In the genomic region with DNA sequence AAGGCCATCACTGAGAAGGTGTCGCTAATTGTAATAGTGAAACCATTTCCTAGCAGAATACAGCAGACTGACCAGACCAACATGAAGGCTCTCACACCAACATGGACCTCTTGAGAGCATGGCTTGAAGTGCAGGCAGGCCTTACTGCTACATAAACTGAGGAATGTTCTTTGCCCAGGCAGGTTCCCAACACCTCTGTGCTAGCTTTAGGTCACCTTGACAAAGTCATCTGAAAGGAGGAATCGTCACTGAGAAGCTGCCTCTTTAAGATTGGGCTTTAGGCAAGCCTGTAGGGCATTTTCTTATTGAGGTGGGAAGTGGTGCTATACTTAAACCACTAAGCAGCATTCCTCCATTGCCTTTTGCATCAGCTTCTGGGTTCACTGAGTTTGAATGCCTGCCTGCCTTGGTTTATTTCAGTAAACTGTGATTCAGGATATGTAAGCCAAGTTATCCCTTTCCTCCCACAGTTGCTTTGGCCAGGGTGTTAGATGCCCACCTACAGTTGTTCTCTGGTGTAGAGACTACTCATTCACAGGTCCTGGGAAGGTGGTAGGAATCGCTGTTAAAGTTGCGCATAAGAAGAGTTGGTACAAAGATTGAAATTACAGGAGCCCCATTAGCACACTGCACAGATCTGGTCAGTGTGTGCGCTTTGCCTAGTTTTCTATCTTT, we compare ENCODE assay signal across 14 mouse cellular contexts. TPM values are rescaled to one million over a fixed set of nuclear protein-coding genes. Genes with fewer than 3 reads are reported as not detected.
"Had no signal": no experiment of that assay in that cellular context is flagged by ENCODE, and none has a peak within 500 bp of the region (broad histone marks: within the 10 kb centered on the region; RNA-seq: fewer than 3 reads in every experiment).

No protein-coding gene starts in this region.

- H3K27ac ChIP-seq: limb, embryonic 15.5 days; liver, embryonic 12.5 days; macrophage; midbrain, embryonic 12.5 days; neural tube, embryonic 15.5 days had no signal

- H3K4me2 ChIP-seq: limb, embryonic 15.5 days; liver, embryonic 12.5 days; lung, embryonic 14.5 days; midbrain, embryonic 12.5 days; neural tube, embryonic 15.5 days had no signal

- DNase-seq: kidney, adult 9 months; kidney, postnatal 10 days; kidney, postnatal 4 days; lung, embryonic 14.5 days; lung, postnatal 10 days; thymus, adult 2 months; thymus, postnatal 25 days had no signal

- H3K27me3 ChIP-seq: limb, embryonic 15.5 days; liver, embryonic 12.5 days; megakaryocyte, embryonic 14.5 days; midbrain, embryonic 12.5 days; neural tube, embryonic 15.5 days had no signal

- H3K4me3 ChIP-seq: limb, embryonic 15.5 days; liver, embryonic 12.5 days; megakaryocyte, embryonic 14.5 days; midbrain, embryonic 12.5 days; neural tube, embryonic 15.5 days had no signal

- ATAC-seq: intestine, postnatal 0 days; liver, embryonic 12.5 days had no signal

- H3K9me3 ChIP-seq: limb, embryonic 15.5 days; liver, embryonic 12.5 days; megakaryocyte, embryonic 14.5 days; midbrain, embryonic 12.5 days; neural tube, embryonic 15.5 days had no signal

- H3K9ac ChIP-seq: limb, embryonic 15.5 days; liver, embryonic 12.5 days; lung, embryonic 14.5 days; midbrain, embryonic 12.5 days; neural tube, embryonic 15.5 days had no signal

RNA-seq across cellular contexts. Expression of gene Uchl4, which starts 50.7 kb away (rescaled TPM):
- polyA plus RNA-seq: thymus, adult 2 months had no signal
